Mouse (Mus musculus) heart, postnatal 36 days (tissue): ENCODE results near the gene Slc43a2. TPM values are rescaled to one million over a fixed set of nuclear protein-coding genes. Genes with fewer than 3 reads are reported as not detected.

Source experiments
- DNase-seq, 2 experiments: peaks; one replicate each; pipeline ENCODE4 v3.0.0; 2021 to 2022
- intact Hi-C: fragments of 180-260 bp; cut with DNase I; formaldehyde crosslinking; loops from one replicate; pipeline ENCODE4 v1.15.1; 2025
- total RNA-seq, 2 experiments: library from RNA; stranded (reverse); gene quantifications; 2 replicates each; pipeline ENCODE4 v1.2.3; 2021

Slc43a2 gene
- 10 to 100 TPM; 17.7 to 22.2 TPM for total RNA-seq

- intact Hi-C loops: no loop called here
- DNase-seq: peak; percentile 89 to 91
Measured at GRCm38 (mm10) chr11:75531469-75532242, at the start of gene Slc43a2. Gene Slc43a2, plus strand, starts transcription at chr11:75531694.

- DNase-seq: no peak
- intact Hi-C loops: loop anchor here (2.0 kb wide), 1 partner anchor 23 kb away; no protein-coding TSS in a partner anchor
Measured at GRCm38 (mm10) chr11:75486192-75486591, 45.3 kb upstream of the Slc43a2 start.

GRCm38 (mm10) chr11:75486601-75487285, 44.8 kb upstream of the Slc43a2 start, which contains the start of gene Prpf8:
Gene Prpf8, plus strand, starts transcription at chr11:75486816.
- intact Hi-C loops: loop anchor here (2.0 kb wide), 1 partner anchor 24 kb away; no protein-coding TSS in a partner anchor
- peak; percentile 98 to 99 for DNase-seq

- DNase-seq: no peak
- intact Hi-C loops: loop anchor here (2.0 kb wide), 1 partner anchor 25 kb away; no protein-coding TSS in a partner anchor
Measured at GRCm38 (mm10) chr11:75487496-75487895, 44.0 kb upstream of the Slc43a2 start.

- intact Hi-C loops: no loop called here
- no peak for DNase-seq
Measured at GRCm38 (mm10) chr11:75494296-75495049, 37.0 kb upstream of the Slc43a2 start.

GRCm38 (mm10) chr11:75498126-75498525, 33.4 kb upstream of the Slc43a2 start:
- no peak for DNase-seq
- intact Hi-C loops: no loop called here

GRCm38 (mm10) chr11:75508162-75508561, 23.3 kb upstream of the Slc43a2 start:
- intact Hi-C loops: no loop called here
- no peak for DNase-seq

- DNase-seq: peak in 1 of 2 experiments; percentile 25
Measured at GRCm38 (mm10) chr11:75508904-75509303, 22.6 kb upstream of the Slc43a2 start.

GRCm38 (mm10) chr11:75509741-75510626, 21.5 kb upstream of the Slc43a2 start, which contains the start of gene Rilp:
Gene Rilp, plus strand, starts transcription at chr11:75510094.
- intact Hi-C loops: loop anchor here (2.0 to 5.0 kb wide), 2 partner anchors 47 to 108 kb away; no protein-coding TSS in a partner anchor

More at GRCm38 (mm10) chr11:75508904-75509303, 22.6 kb upstream of the Slc43a2 start:
- intact Hi-C loops: no loop called here

GRCm38 (mm10) chr11:75510627-75510993, 20.9 kb upstream of the Slc43a2 start:
- intact Hi-C loops: loop anchor here (2.0 to 5.0 kb wide), 2 partner anchors 48 to 108 kb away; no protein-coding TSS in a partner anchor
- peak; percentile 96 to 97 for DNase-seq

More at GRCm38 (mm10) chr11:75509741-75510626, 21.5 kb upstream of the Slc43a2 start, which contains the start of gene Rilp:
- DNase-seq: peak; percentile 68 to 77

GRCm38 (mm10) chr11:75511213-75511612, 20.3 kb upstream of the Slc43a2 start:
- peak; percentile 63 to 66 for DNase-seq
- intact Hi-C loops: loop anchor here (2.0 to 5.0 kb wide), 2 partner anchors 48 to 109 kb away; no protein-coding TSS in a partner anchor

- no peak for DNase-seq
- intact Hi-C loops: loop anchor here (5.0 kb wide), 1 partner anchor 110 kb away; no protein-coding TSS in a partner anchor
Measured at GRCm38 (mm10) chr11:75512301-75513018, 19.0 kb upstream of the Slc43a2 start.

GRCm38 (mm10) chr11:75513336-75513735, 18.2 kb upstream of the Slc43a2 start, which contains the start of gene Scarf1:
Gene Scarf1, plus strand, starts transcription at chr11:75513540.
- intact Hi-C loops: loop anchor here (5.0 kb wide), 1 partner anchor 111 kb away; no protein-coding TSS in a partner anchor
- peak; percentile 59 to 69 for DNase-seq

- intact Hi-C loops: no loop called here
- no peak for DNase-seq
Measured at GRCm38 (mm10) chr11:75515186-75515585, 16.3 kb upstream of the Slc43a2 start.

- no peak for DNase-seq
- intact Hi-C loops: no loop called here
Measured at GRCm38 (mm10) chr11:75519834-75520633, 11.5 kb upstream of the Slc43a2 start.

- intact Hi-C loops: no loop called here
- no peak for DNase-seq
Measured at GRCm38 (mm10) chr11:75521609-75522008, 9.9 kb upstream of the Slc43a2 start.

- DNase-seq: no peak
- intact Hi-C loops: no loop called here
Measured at GRCm38 (mm10) chr11:75522793-75523192, 8.7 kb upstream of the Slc43a2 start.
